In genomic region chr15:8190435-8190834, GRCm38 (mm10) we compare ENCODE assay signal across 28 mouse cellular contexts.
"Had no signal": no experiment of that assay in that cellular context is flagged by ENCODE, and none has a peak within 500 bp of the region (broad histone marks: within the 10 kb centered on the region; RNA-seq: fewer than 3 reads in every experiment).

No protein-coding gene starts in this region.

- H3K27me3 ChIP-seq: heart, embryonic 12.5 days; hindbrain, embryonic 12.5 days; intestine, embryonic 15.5 days; kidney, embryonic 15.5 days; limb, embryonic 12.5 days; liver, embryonic 13.5 days; liver, embryonic 15.5 days had no signal

- DNase-seq: gastrocnemius, adult 2 months; gastrocnemius, postnatal 10 days; gastrocnemius, postnatal 25 days; heart, adult 18-20 months; heart, postnatal 10 days; heart, postnatal 4 days; kidney, adult 11 months; kidney, adult 2 months; kidney, adult 9 months; kidney, postnatal 14 days; kidney, postnatal 36 days; layer of hippocampus, adult 9-11 months; layer of hippocampus, postnatal 36 days; left cerebral cortex, postnatal 4 days; liver; liver, embryonic 13.5 days had no signal

- ATAC-seq: hindbrain, embryonic 16.5 days; inflammation-experienced regulatory T-cells, adult 6 months; intestine, embryonic 15.5 days had no signal

- H3K4me3 ChIP-seq: gastrocnemius, adult 2 months; heart, embryonic 10.5 days; heart, embryonic 12.5 days; hindbrain, embryonic 10.5 days; hindbrain, embryonic 12.5 days; intestine, embryonic 15.5 days; kidney, embryonic 15.5 days; limb, embryonic 12.5 days; liver, embryonic 13.5 days; liver, embryonic 15.5 days had no signal

- H3K4me2 ChIP-seq: heart, embryonic 12.5 days; hindbrain, embryonic 12.5 days; hindbrain, embryonic 14.5 days; intestine, embryonic 15.5 days; kidney, embryonic 15.5 days; limb, embryonic 12.5 days; liver, embryonic 11.5 days; liver, embryonic 13.5 days; liver, embryonic 15.5 days had no signal

- H3K36me3 ChIP-seq: liver, embryonic 13.5 days; liver, embryonic 15.5 days had no signal
